Mouse (Mus musculus) MEL (cell line): ENCODE data around the gene Olfr981. TPM values are rescaled to one million over a fixed set of nuclear protein-coding genes. Genes with fewer than 3 reads are reported as not detected.

Experiments
- DNase-seq: peaks from one replicate; pipeline ENCODE4 v3.0.0; 2011; ENCODE audit warnings: low read depth, low spot score
- H3K27ac ChIP-seq: 2 replicates; pipeline ENCODE4 v1.5.1; 2012; ENCODE audit warnings: low read depth, mild to moderate bottlenecking, control low read depth, low read length, moderate library complexity; ENCODE audit not compliant: control insufficient read depth
- H3K27me3 ChIP-seq, 2 experiments: fragments of 150-350 bp in 1 of 2; sonication (generic) in 1 of 2; 2 replicates each; pipeline ENCODE4 v1.6.1; 2012; ENCODE audit warnings: low read length in 2 of 2, mild to moderate bottlenecking in 2 of 2, improper control_type of control experiment in 1 of 2, moderate library complexity in 1 of 2; ENCODE audit not compliant: insufficient read depth in 2 of 2, control insufficient read depth in 1 of 2
- H3K36me3 ChIP-seq, 2 experiments: 2 replicates each; pipeline ENCODE4 v1.6.1; 2012 to 2014; ENCODE audit warnings: low read length in 2 of 2, improper control_type of control experiment in 1 of 2, inconsistent platforms in 1 of 2, mild to moderate bottlenecking in 1 of 2; ENCODE audit not compliant: insufficient read depth in 2 of 2, control insufficient read depth in 1 of 2
- H3K4me1 ChIP-seq, 2 experiments: fragments of 150-350 bp in 1 of 2; sonication (generic) in 1 of 2; 2 replicates each; pipeline ENCODE4 v1.6.1; 2012; ENCODE audit warnings: low read length in 2 of 2, improper control_type of control experiment in 1 of 2, mild to moderate bottlenecking in 1 of 2; ENCODE audit not compliant: insufficient read depth in 2 of 2, control insufficient read depth in 1 of 2
- H3K4me3 ChIP-seq, 2 experiments: fragments of 150-350 bp in 1 of 2; sonication (generic) in 1 of 2; 2 replicates each; pipeline ENCODE4 v1.5.1; 2012; ENCODE audit warnings: low read depth in 2 of 2, low read length in 2 of 2, mild to moderate bottlenecking in 2 of 2, moderate library complexity in 2 of 2, control low read depth in 1 of 2, improper control_type of control experiment in 1 of 2; ENCODE audit not compliant: control insufficient read depth in 1 of 2, insufficient read depth in 1 of 2
- H3K79me2 ChIP-seq: 2 replicates; pipeline ENCODE4 v1.6.1; 2012; ENCODE audit warnings: mild to moderate bottlenecking, low read length, moderate library complexity; ENCODE audit not compliant: control insufficient read depth, poor library complexity, insufficient read depth
- H3K9ac ChIP-seq: 2 replicates; pipeline ENCODE4 v1.6.1; 2012; ENCODE audit warnings: low read depth, mild to moderate bottlenecking, control low read depth, low read length, moderate library complexity; ENCODE audit not compliant: control insufficient read depth, poor library complexity, severe bottlenecking
- H3K9me3 ChIP-seq: fragments of 150-350 bp; sonication (generic); replicated peaks from 2 replicates; pipeline ENCODE4 v1.6.1; 2012; ENCODE audit warnings: mild to moderate bottlenecking, low read length, improper control_type of control experiment, moderate library complexity; ENCODE audit not compliant: insufficient read depth
- ELF1 ChIP-seq: IDR thresholded peaks from 2 replicates; pipeline ENCODE4 v1.6.1; 2014; ENCODE audit warnings: low read depth, mild to moderate bottlenecking, inconsistent platforms, low read length, improper control_type of control experiment, moderate library complexity
- MYC ChIP-seq: IDR thresholded peaks from 2 replicates; pipeline ENCODE4 v1.6.1; 2011; ENCODE audit warnings: low read depth, mild to moderate bottlenecking, low read length, improper control_type of control experiment, moderate library complexity
- NELFE ChIP-seq: IDR thresholded peaks from 2 replicates; pipeline ENCODE4 v1.6.1; 2011; ENCODE audit warnings: low read depth, low read length, improper control_type of control experiment
- NRF1 ChIP-seq: IDR thresholded peaks from 2 replicates; pipeline ENCODE4 v1.6.1; 2014; ENCODE audit warnings: low read depth, mild to moderate bottlenecking, inconsistent platforms, low read length, improper control_type of control experiment, moderate library complexity; ENCODE audit not compliant: poor library complexity, insufficient read depth, severe bottlenecking
- POLR2AphosphoS2 ChIP-seq: IDR thresholded peaks from 2 replicates; pipeline ENCODE4 v1.6.1; 2011; ENCODE audit warnings: low read length, improper control_type of control experiment
- RAD21 ChIP-seq: IDR thresholded peaks from 2 replicates; pipeline ENCODE4 v1.6.1; 2011; ENCODE audit warnings: mild to moderate bottlenecking, low read depth, low read length, improper control_type of control experiment
- TCF12 ChIP-seq: IDR thresholded peaks from 2 replicates; pipeline ENCODE4 v1.6.1; 2014; ENCODE audit warnings: low read depth, mild to moderate bottlenecking, inconsistent platforms, low read length, improper control_type of control experiment, moderate library complexity
- ZC3H11A ChIP-seq: IDR thresholded peaks from 2 replicates; pipeline ENCODE4 v1.6.1; 2012; ENCODE audit warnings: low read depth, mild to moderate bottlenecking, inconsistent platforms, low read length, improper control_type of control experiment
- polyA plus RNA-seq, 2 experiments: library from polyadenylated mRNA; stranded (reverse) in 1 of 2; unstranded in 1 of 2; fragments of >175 nt in 1 of 2; fragments of >200 nt in 1 of 2; gene quantifications; 2 replicates each; pipeline versions ENCODE4 v1.2.1 to v1.2.4; 2012; ENCODE audit warnings: low replicate concordance in 2 of 2, low read depth in 1 of 2; ENCODE audit not compliant: insufficient read length in 2 of 2, insufficient read depth in 1 of 2, missing spikeins in 1 of 2
- total RNA-seq: library from RNA; depleted of rRNA; stranded (reverse); fragments of 300-350 nt; gene quantifications from 2 replicates; pipeline ENCODE4 v1.2.3, GENCODE M21; 2012; rRNA removed

The Olfr981 gene
- total and polyA plus RNA-seq, 3 experiments, result not detected

- no peaks in the 10 kb centered on the region for H3K27me3 ChIP-seq
- TF ChIP-seq ZC3H11A (no peak), ELF1 (no peak), NRF1 (no peak), NELFE (no peak), TCF12 (no peak), MYC (no peak), RAD21 (no peak), POLR2AphosphoS2 (no peak)
- no peak within 1 kb of the TSS for H3K9ac ChIP-seq
- H3K4me1 ChIP-seq, result no peaks in the 10 kb centered on the region
- H3K27ac ChIP-seq, result no peak within 1 kb of the TSS
- H3K9me3 ChIP-seq, result no peaks in the 10 kb centered on the region
- no peaks in the 10 kb centered on the region for H3K36me3 ChIP-seq
- H3K4me3 ChIP-seq, result no peak within 1 kb of the TSS
- no peak for DNase-seq
- H3K79me2 ChIP-seq, result no peaks in the 10 kb centered on the region
These were observed 52.3 kb downstream of the Olfr981 start, which contains the start of gene Olfr982 for GRCm38 (mm10) chr9:40073529-40073928. Olfr982 (plus strand) TSS chr9:40073829.

Other genes with a start within 250 kb of the Olfr981 start
- gene Olfr968, start 238.2 kb upstream of the Olfr981 start, total RNA-seq, result not detected in 2 replicates
- not detected for gene Olfr968, start 238.2 kb upstream of the Olfr981 start, polyA plus RNA-seq
- gene Olfr969, start 230.5 kb upstream of the Olfr981 start, total RNA-seq, result not detected in 2 replicates
- not detected for gene Olfr969, start 230.5 kb upstream of the Olfr981 start, polyA plus RNA-seq
- gene Olfr970, start 212.6 kb upstream of the Olfr981 start, total RNA-seq, result not detected in 2 replicates
- gene Olfr970, start 212.6 kb upstream of the Olfr981 start, polyA plus RNA-seq, result not detected
- not detected in 2 replicates for gene Olfr971, start 184.6 kb upstream of the Olfr981 start, total RNA-seq
- gene Olfr971, start 184.6 kb upstream of the Olfr981 start, polyA plus RNA-seq, result not detected
- gene Olfr972, start 155.0 kb upstream of the Olfr981 start, total RNA-seq, result not detected in 2 replicates
- not detected for gene Olfr972, start 155.0 kb upstream of the Olfr981 start, polyA plus RNA-seq
- not detected in 2 replicates for gene Olfr229, start 114.1 kb upstream of the Olfr981 start, total RNA-seq
- not detected for gene Olfr229, start 114.1 kb upstream of the Olfr981 start, polyA plus RNA-seq
- not detected in 2 replicates for gene Olfr974, start 84.0 kb upstream of the Olfr981 start, total RNA-seq
- gene Olfr974, start 84.0 kb upstream of the Olfr981 start, polyA plus RNA-seq, result not detected
- gene Olfr975, start 69.4 kb upstream of the Olfr981 start, total RNA-seq, result not detected in 2 replicates
- gene Olfr975, start 69.4 kb upstream of the Olfr981 start, polyA plus RNA-seq, result not detected
- gene Olfr976, start 60.3 kb upstream of the Olfr981 start, total RNA-seq, result not detected in 2 replicates
- gene Olfr976, start 60.3 kb upstream of the Olfr981 start, polyA plus RNA-seq, result not detected
- not detected in 2 replicates for gene Olfr978, start 29.4 kb upstream of the Olfr981 start, total RNA-seq
- not detected for gene Olfr978, start 29.4 kb upstream of the Olfr981 start, polyA plus RNA-seq
- gene Olfr979, start 18.0 kb upstream of the Olfr981 start, total RNA-seq, result not detected in 2 replicates
- not detected for gene Olfr979, start 18.0 kb upstream of the Olfr981 start, polyA plus RNA-seq
- gene Olfr980, start 11.9 kb upstream of the Olfr981 start, total RNA-seq, result not detected in 2 replicates
- not detected for gene Olfr980, start 11.9 kb upstream of the Olfr981 start, polyA plus RNA-seq
- gene Olfr982, start 52.4 kb downstream of the Olfr981 start, total RNA-seq, result not detected in 2 replicates
- gene Olfr982, start 52.4 kb downstream of the Olfr981 start, polyA plus RNA-seq, result under 1 TPM in 1 of 2 experiments, not detected in 1; 0.04 TPM
- gene Olfr983, start 72.1 kb downstream of the Olfr981 start, total RNA-seq, result not detected in 2 replicates
- gene Olfr983, start 72.1 kb downstream of the Olfr981 start, polyA plus RNA-seq, result not detected
- not detected in 2 replicates for gene Olfr984, start 92.7 kb downstream of the Olfr981 start, total RNA-seq
- not detected for gene Olfr984, start 92.7 kb downstream of the Olfr981 start, polyA plus RNA-seq
- gene Olfr985, start 108.7 kb downstream of the Olfr981 start, total RNA-seq, result not detected in 2 replicates
- not detected for gene Olfr985, start 108.7 kb downstream of the Olfr981 start, polyA plus RNA-seq
- not detected in 2 replicates for gene Tmem225, start 126.7 kb downstream of the Olfr981 start, total RNA-seq
- not detected for gene Tmem225, start 126.7 kb downstream of the Olfr981 start, polyA plus RNA-seq
- gene Olfr986, start 159.5 kb downstream of the Olfr981 start, total RNA-seq, result not detected in 2 replicates
- not detected for gene Olfr986, start 159.5 kb downstream of the Olfr981 start, polyA plus RNA-seq
- gene Zfp202, start 170.9 kb downstream of the Olfr981 start, total RNA-seq, result 1.9 and 2.7 TPM in 2 replicates
- gene Zfp202, start 170.9 kb downstream of the Olfr981 start, polyA plus RNA-seq, result 1 to 10 TPM in 1 of 2 experiments, not detected in 1; 2.8 TPM
- not detected in 2 replicates for gene Scn3b, start 247.8 kb downstream of the Olfr981 start, total RNA-seq
- gene Scn3b, start 247.8 kb downstream of the Olfr981 start, polyA plus RNA-seq, result not detected